Mouse (Mus musculus): ENCODE measurements around the gene Pnlip.

Pnlip gene

DNA sequence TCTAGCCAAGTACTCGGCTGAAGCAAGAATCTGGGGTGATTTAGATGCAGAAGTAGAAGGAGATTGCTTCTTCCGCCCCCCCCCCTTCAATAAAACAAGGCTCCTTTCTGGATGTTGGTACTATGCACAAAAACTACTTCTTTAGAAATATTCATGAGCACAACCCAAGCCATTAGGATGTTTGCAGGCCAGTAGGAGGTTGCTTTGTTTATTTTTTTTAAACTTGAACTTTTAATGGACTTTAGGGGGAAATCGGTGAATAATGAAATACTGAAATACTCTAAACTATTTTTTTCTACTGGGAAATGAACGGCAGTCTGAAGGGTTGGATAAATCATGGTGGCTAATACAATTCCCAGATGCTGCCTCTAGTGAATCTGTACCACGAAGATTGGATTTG is at the start of gene Pnlip:
TSS of gene Pnlip (plus strand) at position 301 of the 400 bp plus-strand sequence.
- no peak for DNase-seq (ENCODE audit: low spot score in 2 of 2)

DNA sequence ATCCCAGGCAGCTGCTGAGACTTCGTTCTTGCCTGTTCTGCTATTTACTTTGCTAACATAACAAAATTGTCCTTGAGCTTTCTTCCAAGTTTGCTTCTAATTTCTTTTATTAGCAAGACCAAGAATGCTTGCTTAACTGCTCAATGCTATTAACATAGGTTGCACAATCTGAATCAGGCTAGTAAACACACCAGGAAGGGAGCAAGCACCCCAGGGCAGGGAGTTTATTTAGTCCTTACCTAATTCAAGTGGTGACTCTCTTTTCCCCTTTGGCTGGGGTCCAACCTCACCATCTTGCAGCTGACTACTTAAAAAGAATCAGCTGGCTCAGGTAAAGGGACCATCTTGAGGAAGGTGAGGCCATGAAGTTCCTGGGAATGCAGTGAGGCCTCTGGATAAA is 42.6 kb upstream of the Pnlip start:
- DNase-seq (ENCODE audit: low spot score in 2 of 2) = peak in 1 of 2 experiments; percentile 7

DNA sequence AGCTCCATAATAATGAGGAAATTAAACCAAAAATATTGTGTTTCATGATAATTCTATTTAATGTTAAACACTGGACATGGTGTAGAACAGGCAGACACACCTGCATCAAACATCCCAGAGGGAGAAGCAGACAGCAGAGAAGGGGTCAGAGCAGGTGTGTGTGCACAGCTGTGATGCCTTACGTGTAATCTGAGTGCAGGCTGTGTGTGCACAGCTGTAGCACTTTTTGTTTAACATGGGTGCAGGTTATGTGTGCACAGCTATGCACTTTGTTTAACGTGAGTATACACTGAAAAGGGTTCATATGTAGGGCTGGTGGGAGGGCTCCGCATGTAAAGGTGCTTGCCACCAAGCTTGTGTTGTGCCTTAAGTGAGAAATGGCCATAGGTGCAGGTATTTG is 39.6 kb upstream of the Pnlip start:
- no peak for DNase-seq (ENCODE audit: low spot score in 2 of 2)

DNA sequence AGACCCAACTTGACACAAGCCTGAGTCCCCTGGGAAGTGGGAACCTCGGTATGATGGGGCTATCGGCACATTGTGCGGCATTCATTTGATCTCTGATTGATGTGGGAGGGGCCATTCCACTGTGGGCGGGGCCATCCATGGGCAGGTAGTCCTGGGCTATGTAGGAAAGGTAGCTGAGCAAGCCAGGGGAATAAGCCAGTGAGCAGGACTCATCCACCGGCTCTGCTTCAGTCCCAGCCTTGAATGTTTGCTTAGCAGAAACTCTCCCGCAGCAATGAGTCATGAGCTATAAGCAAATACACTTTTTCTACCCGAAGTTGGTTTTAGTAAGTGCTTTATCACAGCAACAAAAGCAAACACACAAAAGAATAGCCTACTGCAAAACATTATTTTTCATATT is 35.7 kb upstream of the Pnlip start:
- DNase-seq (ENCODE audit: low spot score in 2 of 2) = peak in 1 of 2 experiments; percentile 18

DNA sequence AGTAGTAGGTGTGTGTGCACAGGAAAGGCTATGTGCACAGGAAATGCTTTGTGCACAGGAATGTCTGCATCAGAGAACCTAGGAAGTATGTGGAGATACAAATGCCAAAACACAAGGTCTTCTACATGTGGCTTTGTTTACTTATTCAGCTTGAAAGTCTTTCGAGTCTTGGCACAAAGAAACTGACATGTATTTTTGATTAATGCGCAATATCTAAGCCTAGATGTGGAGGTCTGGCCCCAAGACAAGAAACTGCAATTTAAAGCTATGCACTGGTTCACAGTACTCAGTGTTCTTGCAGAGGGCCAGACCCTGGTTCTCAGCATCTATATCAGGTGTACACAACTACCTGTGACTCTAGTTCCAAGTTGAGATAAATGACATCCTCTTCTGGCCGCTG is 31.6 kb upstream of the Pnlip start:
- DNase-seq (ENCODE audit: low spot score in 2 of 2) = no peak

DNA sequence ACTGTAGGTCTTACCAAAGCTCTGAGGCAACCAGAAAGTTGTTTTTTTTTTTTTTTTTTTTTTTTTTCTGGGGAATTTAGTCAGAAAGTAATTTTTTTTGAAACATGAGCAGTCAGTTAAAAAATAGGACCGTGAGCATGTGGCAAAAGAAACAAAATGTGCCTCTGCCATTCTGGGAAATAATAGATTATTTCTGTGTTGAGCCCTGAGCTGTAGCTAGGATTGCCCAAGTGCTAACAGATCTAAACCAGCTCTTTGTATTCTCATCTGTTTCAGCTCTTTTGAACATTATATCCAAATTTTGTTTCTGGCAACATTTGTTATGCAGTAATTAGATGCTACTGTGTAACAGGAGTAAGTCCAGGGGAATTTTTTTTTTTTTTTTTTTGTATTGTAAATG is 30.7 kb upstream of the Pnlip start:
- DNase-seq (ENCODE audit: low spot score in 2 of 2) = no peak

DNA sequence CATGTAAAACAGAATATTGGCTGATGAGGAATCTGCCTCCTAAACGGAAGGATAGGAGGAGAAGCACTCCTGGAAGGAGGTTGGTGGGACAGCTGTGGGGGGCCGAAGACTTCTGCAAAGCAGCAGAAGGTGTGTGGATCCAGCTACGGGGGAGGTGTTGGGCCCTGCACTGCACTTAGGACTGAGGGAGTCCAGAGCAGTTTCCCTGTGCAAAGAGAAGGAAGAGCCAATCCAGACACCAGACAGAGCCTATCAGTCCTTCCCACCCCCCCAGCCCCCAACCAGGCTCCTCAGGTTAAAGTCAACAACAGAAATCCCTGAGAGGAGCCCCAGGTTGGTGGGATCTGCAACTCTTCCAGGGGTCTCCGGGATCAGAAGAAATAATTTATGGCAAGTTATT is 27.5 kb upstream of the Pnlip start:
- DNase-seq (ENCODE audit: low spot score in 2 of 2) = no peak

DNA sequence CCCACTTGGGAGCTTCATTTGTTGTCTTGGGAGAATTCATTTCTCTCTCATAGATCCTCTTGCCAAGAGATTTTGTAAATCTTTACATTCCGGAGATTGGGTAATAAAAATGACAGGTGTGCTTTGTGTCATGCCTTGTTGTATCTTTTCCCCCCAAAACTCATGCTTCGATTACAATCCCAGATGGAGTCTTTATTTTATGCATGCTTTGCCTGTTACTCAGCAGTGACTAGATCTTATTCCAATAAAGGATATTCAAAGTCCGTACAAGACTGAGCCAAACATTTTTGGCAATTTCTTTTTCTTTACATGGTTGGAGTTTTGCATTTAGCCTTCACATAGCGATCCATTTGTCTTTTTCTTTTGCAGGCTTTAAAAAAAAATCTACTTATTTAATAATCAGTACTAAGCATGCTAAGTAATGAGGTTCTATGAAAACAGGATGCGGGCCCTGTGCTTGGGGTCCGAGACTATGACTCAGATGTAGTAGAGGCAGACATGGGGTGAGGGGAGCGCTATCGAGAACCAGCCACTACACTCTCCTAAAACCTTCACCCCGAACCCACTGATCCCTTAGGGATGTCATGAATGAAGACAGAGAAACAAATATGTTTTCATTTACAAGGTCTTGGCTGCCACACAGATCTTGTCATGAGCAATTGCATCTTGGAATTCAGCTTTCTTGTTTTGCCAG is 26.9 kb upstream of the Pnlip start:
- DNase-seq (ENCODE audit: low spot score in 2 of 2) = no peak

DNA sequence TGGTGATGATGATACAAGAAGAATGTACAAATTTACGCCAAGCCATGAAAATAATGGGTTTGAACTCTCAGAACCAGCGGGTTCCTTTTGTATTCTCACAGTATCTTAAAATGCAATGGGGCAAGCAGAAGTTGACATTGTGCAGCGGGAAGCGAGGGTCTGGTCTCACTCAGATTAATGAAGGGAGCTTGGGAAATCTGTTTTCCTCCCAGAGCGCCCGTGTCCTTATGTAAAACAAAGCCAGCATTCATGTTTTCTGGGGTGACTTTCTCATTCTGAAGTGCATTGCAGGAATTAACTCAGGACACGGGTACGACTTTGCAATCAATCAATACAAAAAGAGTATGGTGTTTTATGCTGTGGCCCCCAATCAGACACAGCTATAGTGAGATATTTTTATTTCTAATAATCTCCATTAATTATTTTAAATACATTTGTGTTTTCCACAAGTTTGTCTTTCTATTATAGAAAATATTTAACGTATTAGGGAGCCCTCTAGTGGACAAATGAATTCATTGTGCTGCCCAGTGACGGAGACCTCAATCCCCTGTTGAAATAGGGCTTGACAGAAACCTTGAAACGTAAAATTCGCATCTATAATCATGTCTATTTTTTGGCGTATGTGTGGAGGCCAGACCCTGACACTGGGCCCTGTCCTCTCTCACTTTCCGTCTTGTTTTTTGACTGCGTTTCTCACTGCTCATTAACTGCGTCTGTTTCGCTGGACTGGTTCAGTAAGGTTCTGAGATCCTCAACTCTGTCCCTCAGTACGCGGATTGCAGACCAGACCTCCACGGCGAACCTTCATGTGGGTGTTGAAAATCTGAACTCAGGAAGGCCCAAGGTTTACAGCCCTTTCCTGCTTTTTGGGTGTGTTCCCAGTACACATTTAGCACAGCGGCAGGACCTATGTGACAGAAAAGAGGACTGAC is 24.6 kb upstream of the Pnlip start:
- no peak for DNase-seq (ENCODE audit: low spot score in 2 of 2)

DNA sequence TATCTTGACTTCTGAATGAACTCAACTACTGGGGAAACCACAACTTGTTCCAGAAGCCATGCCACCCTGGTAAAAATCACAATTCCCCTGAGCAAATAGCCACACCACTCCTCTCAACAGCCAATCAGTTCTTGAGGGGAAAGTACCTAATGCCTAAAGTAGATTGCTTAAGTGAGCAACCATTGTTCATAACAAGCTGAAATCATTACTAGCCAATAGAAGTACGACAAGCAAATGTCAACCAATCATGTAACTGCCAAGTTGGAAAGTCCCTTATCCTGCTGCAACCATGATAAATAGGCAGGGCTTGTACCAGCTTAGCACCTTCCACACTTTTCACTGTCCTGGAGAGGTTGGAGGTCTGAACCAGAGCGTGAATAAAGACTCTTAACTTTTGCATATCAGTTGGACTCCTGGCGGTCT is 22.9 kb upstream of the Pnlip start:
- no peak for DNase-seq (ENCODE audit: low spot score in 2 of 2)

DNA sequence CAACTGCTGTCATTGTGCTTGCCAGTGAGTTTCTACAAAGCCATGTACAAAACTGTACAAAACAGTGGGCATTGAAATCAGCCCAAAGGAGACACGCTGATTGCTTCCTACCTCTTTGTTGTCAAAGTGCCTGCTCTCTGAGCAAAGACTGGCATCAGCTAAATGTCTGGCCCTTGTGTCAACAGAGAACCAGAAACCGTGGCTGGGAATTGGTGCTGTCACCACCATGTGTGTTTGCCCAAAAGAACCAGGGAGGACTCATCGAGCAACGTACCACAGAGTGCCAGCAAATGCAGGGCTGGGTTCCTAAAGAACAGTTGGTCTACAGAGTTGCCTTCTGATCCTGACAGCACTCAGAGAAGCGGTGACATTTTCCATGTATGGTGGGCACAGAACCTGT is 2.3 kb upstream of the Pnlip start:
- DNase-seq (ENCODE audit: low spot score in 2 of 2) = no peak

DNA sequence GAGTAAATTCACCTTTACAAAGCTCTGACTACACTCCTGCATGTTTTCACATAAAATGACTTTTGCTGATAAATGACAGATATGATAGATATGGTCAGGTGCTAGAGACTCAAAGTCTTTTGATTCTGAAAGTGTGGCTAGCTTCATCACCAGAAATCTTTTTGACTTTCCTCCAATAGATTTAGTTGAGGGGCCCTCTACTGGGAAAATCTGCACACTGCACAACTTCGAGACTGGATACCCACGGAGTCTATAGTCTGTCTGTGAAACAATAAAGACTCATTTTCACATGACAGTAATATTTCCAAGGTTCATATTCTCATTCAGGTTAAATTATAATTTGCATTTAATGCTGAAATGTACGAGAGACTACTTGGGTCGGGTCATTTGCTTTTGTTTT is 9.8 kb downstream of the Pnlip start:
- no peak for DNase-seq (ENCODE audit: low spot score in 2 of 2)

DNA sequence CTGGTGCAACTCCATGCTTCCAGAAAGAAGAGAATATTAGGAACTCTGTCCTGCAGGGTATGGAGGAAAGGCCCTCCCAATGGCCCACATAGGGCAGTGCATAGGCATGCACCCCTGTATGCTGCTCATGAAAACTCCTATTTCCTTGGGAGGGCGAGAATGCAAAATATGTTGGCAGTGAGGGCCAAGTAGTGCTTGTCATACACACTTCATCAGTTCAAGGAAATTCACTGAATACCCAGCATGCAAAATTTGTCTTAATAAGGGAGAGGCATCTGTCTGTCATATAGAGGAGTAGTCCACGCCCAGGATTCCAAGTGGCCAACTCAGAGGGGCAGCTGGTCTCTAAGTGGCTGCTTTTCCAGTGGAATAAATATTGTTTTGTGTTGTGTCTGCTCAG is 11.0 kb downstream of the Pnlip start:
- no peak for DNase-seq (ENCODE audit: low spot score in 2 of 2)

DNA sequence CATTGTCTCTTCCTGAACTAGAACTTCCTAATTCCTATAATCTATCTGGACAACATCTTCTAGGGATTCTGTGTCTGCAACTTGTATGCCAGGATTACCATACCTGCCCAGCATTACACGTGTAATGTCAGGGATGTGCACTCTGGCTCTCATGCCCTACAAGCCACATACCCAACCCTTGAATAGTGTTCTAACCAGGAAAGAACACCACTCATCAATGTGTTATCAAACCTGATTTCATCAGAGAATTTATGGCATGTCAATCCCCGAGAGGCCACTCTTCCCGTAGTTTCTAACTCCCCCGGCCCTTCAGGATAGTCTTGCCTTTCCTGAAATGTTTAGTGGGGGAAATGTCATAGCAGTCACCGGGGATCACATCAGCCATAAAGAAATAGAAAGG is 12.6 kb downstream of the Pnlip start:
- no peak for DNase-seq (ENCODE audit: low spot score in 2 of 2)

DNA sequence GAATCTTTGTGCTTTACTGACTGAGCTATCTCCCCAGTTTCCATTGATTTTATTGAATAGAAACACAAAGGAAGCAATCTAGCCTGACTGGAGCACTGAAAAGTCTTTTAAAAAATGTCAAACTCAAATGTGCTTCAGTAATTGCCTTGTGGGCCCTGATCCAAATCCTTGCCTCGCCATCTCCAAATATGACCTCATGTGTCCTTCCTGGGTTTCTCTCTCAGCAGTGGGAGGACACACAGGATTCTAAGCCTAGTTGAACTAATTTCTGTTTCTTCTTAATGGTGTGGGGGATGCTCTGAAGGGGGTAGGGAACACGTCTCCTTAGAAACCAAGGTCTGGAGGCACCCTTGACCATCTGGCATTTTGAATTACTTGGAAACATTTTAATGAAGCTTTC is 22.3 kb downstream of the Pnlip start:
- DNase-seq (ENCODE audit: low spot score in 2 of 2) = no peak

DNA sequence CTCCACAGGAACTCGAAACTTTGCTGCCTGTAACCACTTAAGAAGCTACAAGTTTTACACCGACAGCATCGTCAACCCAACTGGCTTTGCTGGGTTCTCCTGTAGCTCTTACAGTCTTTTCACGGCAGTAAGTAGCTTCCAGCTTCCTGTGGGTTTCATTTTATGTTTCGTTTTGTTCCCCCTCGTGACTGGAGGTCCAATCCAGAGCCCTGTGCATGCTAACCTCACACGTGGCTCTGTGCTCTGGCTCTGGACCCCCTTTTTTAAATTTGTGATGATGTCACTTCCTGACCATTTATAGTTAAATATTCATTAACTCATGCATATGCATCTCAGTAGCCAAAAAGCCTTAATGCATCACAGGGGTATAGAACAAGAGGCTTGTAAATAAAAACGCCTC is 24.8 kb downstream of the Pnlip start:
- DNase-seq (ENCODE audit: low spot score in 2 of 2) = no peak

DNA sequence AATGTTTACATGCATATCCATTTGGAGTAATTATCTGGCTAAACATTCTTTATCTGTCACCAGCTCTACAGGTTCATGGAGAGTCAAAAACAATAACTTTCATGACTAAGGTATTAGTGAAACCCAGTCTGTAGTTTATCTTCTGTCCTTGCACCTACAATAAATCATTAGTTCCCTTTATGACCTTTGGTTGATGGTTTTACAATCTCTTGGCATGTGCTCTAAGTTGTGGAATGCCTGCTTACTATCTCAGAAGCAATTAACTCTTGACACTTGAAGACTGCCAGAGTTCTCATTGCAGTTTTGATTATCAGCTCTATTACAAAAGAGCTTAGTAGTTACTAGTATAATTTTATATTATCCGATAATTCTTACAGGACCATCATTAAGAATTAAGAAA is 36.6 kb downstream of the Pnlip start:
- no peak for DNase-seq (ENCODE audit: low spot score in 2 of 2)

DNA sequence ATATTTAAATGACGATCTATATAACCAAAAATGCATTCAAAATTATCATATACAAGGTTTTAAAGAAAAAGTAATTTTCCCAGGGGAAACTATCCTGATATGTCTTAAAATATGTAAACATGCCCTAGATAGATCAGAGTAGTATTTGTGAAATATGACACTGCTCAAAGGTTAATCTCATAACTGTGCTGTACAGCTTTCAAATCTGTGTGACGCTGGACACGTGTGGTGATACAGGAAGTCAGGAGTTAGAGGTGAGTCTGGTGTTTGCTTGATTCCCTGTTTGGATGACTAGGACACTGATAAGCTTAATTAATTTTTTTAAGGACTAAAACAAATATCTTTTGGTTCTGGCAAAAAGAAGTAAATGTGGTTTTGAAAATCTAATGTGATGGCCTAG is 43.0 kb downstream of the Pnlip start:
- no peak for DNase-seq (ENCODE audit: low spot score in 2 of 2)

DNA sequence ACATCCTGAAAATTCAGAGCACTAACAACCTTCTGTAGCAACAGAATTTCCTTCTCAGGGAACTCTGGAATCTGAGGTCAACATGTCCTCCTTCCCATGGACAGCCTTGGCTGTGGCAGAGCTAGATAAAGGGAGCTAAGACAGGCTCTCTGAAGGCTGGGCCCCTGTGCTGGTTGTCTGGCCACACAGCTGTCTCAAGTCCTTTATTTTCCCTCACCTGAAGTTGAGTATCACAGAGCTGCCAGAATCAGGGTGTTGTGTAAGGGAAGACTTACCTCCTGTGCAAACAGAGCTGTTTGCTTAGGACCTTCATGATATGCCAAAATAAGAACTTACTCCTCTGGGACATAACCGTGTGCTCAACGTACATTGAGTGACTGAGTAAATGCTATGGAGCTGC is 43.9 kb downstream of the Pnlip start:
- DNase-seq (ENCODE audit: low spot score in 2 of 2) = no peak

DNA sequence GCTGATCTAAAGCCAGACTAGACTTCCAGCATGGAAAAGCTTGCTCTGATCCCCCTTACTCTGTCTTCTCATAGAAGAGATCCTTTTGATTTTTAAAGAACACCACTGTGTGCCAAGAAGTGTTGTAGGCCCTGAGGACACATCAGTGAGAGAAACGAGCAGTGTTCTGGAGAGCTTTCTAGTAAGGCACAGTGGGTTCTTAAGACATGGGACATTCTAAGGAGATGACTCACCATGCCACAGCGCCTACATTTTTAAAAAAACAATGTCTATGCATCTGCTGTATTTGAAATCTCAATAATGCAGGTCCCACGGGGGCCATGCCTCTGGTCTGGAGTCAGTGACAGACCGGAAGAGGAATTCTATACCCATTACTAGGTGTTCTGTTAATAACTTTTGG is 52.3 kb downstream of the Pnlip start:
- DNase-seq (ENCODE audit: low spot score in 2 of 2) = no peak

DNA sequence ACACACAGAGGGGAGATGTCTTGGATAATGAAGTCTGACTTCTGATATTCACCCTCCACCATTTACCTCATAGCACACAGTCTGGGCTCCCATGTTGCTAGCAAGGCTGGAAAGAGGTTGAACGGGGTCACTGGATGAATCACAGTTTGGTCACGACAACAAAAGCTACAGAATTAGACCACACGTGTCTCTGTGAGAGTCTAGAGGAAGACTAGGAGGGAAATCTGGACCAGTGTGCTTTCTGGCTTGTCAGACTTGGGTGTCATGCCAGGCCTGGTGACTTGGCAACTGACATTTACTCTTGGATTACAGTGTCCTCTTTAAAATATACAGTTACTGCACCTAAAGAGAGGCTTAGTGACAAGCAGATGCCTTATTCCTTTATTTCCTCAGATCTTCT is 56.3 kb downstream of the Pnlip start:
- no peak for DNase-seq (ENCODE audit: low spot score in 2 of 2)

DNA sequence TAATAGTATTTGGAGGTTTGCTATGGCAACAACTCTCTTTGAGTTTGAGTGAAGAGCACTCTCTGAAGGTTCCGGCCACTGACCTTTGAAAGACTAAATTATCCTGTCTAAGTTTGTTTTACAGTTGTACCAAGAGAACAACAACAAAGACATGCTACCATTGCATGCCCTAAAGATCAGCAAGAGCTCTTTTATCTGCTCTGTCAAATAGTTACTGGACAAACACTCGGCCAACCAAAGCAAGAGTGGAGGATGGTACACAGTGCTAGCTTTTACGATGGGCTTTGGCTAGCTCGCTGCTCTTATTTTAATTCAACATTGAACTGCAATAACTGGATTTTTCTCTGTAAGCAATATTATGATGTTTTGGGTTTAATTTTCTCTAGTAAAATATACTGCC is 65.6 kb downstream of the Pnlip start:
- no peak for DNase-seq (ENCODE audit: low spot score in 2 of 2)

DNA sequence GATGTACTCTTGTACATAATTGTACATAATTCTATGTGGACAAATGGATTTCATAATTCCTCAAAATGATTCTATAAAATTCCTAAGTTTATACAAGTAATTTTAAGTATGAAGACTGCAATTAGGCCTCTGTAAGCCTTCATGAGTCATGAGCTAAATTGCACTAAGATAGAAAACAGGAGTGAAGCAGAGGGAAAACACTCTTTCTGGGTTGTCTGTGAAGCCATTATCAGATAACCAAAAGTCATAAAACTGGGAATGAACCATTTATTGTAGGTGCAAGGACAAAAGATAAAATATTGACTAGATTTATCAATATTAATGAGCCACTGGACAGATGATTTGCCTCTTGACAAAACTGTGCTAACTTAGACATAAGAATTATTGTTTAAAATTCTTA is 68.1 kb downstream of the Pnlip start:
- DNase-seq (ENCODE audit: low spot score in 2 of 2) = no peak

Data from urinary bladder, postnatal 36 days (tissue).